Mouse (Mus musculus) embryonic fibroblast, embryonic 13.5 days (primary cell): Measurements from ENCODE around the gene Trim29.

Source experiments
- CTCF ChIP-seq: IDR thresholded peaks from 2 replicates; pipeline ENCODE4 v1.5.1; 2011; ENCODE audit warnings: mild to moderate bottlenecking, control low read depth, low read length, moderate library complexity, borderline replicate concordance; ENCODE audit not compliant: insufficient read depth
- POLR2A ChIP-seq: IDR thresholded peaks from 2 replicates; pipeline ENCODE4 v1.6.1; 2011; ENCODE audit warnings: low read depth, mild to moderate bottlenecking, control low read depth, low read length, moderate library complexity

- TF ChIP-seq POLR2A (no peak), CTCF (no peak)
These were observed 73.2 kb downstream of the Trim29 start for GRCm38 (mm10) chr9:43383871-43384270.
